Mouse (Mus musculus) hindbrain, embryonic 15.5 days (tissue): ENCODE results near the gene Ptges. TPM values are rescaled to one million over a fixed set of nuclear protein-coding genes. Genes with fewer than 3 reads are reported as not detected.

Source experiments
- ATAC-seq: fragments of 200-750 bp; cut with Nextera tagmentation; 2 replicates; pipeline ENCODE4 v1.8.0; 2017; ENCODE audit warnings: low read depth, moderate number of reproducible peaks, moderate TSS enrichment; ENCODE audit not compliant: low FRiP score
- H3K27ac ChIP-seq: fragments of 300-500 bp; sonication (generic); replicated peaks from 2 replicates; pipeline ENCODE4 v1.5.1; 2015; ENCODE audit warnings: mild to moderate bottlenecking, inconsistent platforms
- H3K27me3 ChIP-seq: fragments of 300-500 bp; sonication (generic); 2 replicates; pipeline ENCODE4 v1.6.1; 2015; ENCODE audit warnings: control low read depth, inconsistent platforms
- H3K36me3 ChIP-seq: fragments of 300-500 bp; sonication (generic); 2 replicates; pipeline ENCODE4 v1.6.1; 2015; ENCODE audit warnings: control low read depth, inconsistent platforms
- H3K4me1 ChIP-seq: fragments of 300-500 bp; sonication (generic); replicated peaks from 2 replicates; pipeline ENCODE4 v1.6.1; 2015; ENCODE audit warnings: control low read depth, inconsistent platforms
- H3K4me2 ChIP-seq: fragments of 300-500 bp; sonication (generic); 2 replicates; pipeline ENCODE4 v1.6.1; 2015; ENCODE audit warnings: moderate library complexity, mild to moderate bottlenecking, inconsistent platforms
- H3K4me3 ChIP-seq: fragments of 300-500 bp; sonication (generic); 2 replicates; pipeline ENCODE4 v1.5.1; 2015; ENCODE audit warnings: mild to moderate bottlenecking, inconsistent platforms
- H3K9ac ChIP-seq: fragments of 300-500 bp; sonication (generic); 2 replicates; pipeline ENCODE4 v1.6.1; 2015; ENCODE audit warnings: inconsistent platforms
- H3K9me3 ChIP-seq: fragments of 300-500 bp; sonication (generic); 2 replicates; pipeline ENCODE4 v1.6.1; 2016; ENCODE audit warnings: control low read depth, inconsistent platforms
- WGBS: fragments of 180-500 bp; shearing (Covaris S2); methylation state at CpG from one replicate; pipeline ENCODE4 v1.1.7; 2015; 5-methylcytosine and 5-hydroxymethylcytosine counted together
- polyA plus RNA-seq: library from polyadenylated mRNA; unstranded; fragments of >200 nt; fragmentation: Nextera tagmentation; extraction: Ambion mirVana; gene quantifications from 2 replicates; pipeline ENCODE4 v1.2.1, GENCODE M21; 2015

Ptges gene
- polyA plus RNA-seq, 1 experiment from 2014 or later, result 5.6 TPM

- Histone ChIP-seq H3K4me3 (no peak overlapping the region), H3K27ac (no peak overlapping the region), H3K4me1 (peaks cover 3% of the 10 kb centered on the region; the same call in 1 of the 2 replicates), H3K9ac (no peak overlapping the region), H3K9me3 (no peaks in the 10 kb centered on the region), H3K27me3 (no peaks in the 10 kb centered on the region), H3K4me2 (no peak overlapping the region), H3K36me3 (no peaks in the 10 kb centered on the region)
- no peak for ATAC-seq
- 60% methylated on average over 4 of the region's 4 CpGs for WGBS
Measured at GRCm38 (mm10) chr2:30912291-30912773, 17.3 kb downstream of the Ptges start.

- Histone ChIP-seq H3K27ac (no peak overlapping the region), H3K4me2 (no peak overlapping the region)
Measured at GRCm38 (mm10) chr2:30906641-30907040, 23.0 kb downstream of the Ptges start.

GRCm38 (mm10) chr2:30905906-30906305 is 23.8 kb downstream of the Ptges start:
- Histone ChIP-seq H3K27me3 (0 out of 2 replicates have a peak, but pooled peaks cover 4% of the 10 kb centered on the region), H3K4me2 (no peak overlapping the region), H3K9ac (no peak overlapping the region), H3K36me3 (no peaks in the 10 kb centered on the region), H3K9me3 (no peaks in the 10 kb centered on the region), H3K27ac (no peak overlapping the region), H3K4me1 (peaks cover 12% of the 10 kb centered on the region), H3K4me3 (no peak overlapping the region)
- no peak for ATAC-seq
- WGBS, result 71% methylated on average over 8 of the region's 8 CpGs

More at GRCm38 (mm10) chr2:30906641-30907040, 23.0 kb downstream of the Ptges start:
- Histone ChIP-seq H3K4me1 (peaks cover 12% of the 10 kb centered on the region), H3K4me3 (no peak overlapping the region), H3K36me3 (no peaks in the 10 kb centered on the region), H3K9me3 (no peaks in the 10 kb centered on the region), H3K9ac (no peak overlapping the region), H3K27me3 (0 out of 2 replicates have a peak, but pooled peaks cover 4% of the 10 kb centered on the region)
- 64% methylated on average over 4 of the region's 4 CpGs for WGBS
- ATAC-seq, result no peak

GRCm38 (mm10) chr2:30904991-30905390 is 24.7 kb downstream of the Ptges start:
- Histone ChIP-seq H3K4me1 (peaks cover 12% of the 10 kb centered on the region), H3K36me3 (no peaks in the 10 kb centered on the region), H3K9me3 (no peaks in the 10 kb centered on the region), H3K4me2 (no peak overlapping the region), H3K9ac (no peak overlapping the region), H3K4me3 (no peak overlapping the region), H3K27ac (no peak overlapping the region), H3K27me3 (0 out of 2 replicates have a peak, but pooled peaks cover 4% of the 10 kb centered on the region)
- ATAC-seq, result no peak
- 81% methylated on average over 7 of the region's 7 CpGs for WGBS

- ATAC-seq, result no peak
- 78% methylated on average over 6 of the region's 6 CpGs for WGBS
- H3K4me1 ChIP-seq, result peaks cover 12% of the 10 kb centered on the region
- no peak overlapping the region for H3K9ac ChIP-seq
- no peaks in the 10 kb centered on the region for H3K9me3 ChIP-seq
- H3K36me3 ChIP-seq, result no peaks in the 10 kb centered on the region
- no peak overlapping the region for H3K4me2 ChIP-seq
- H3K4me3 ChIP-seq, result no peak overlapping the region
- H3K27me3 ChIP-seq, result 0 out of 2 replicates have a peak, but pooled peaks cover 4% of the 10 kb centered on the region
- no peak overlapping the region for H3K27ac ChIP-seq
Measured at GRCm38 (mm10) chr2:30904231-30904630, 25.4 kb downstream of the Ptges start.

GRCm38 (mm10) chr2:30902726-30903722 is 26.6 kb downstream of the Ptges start:
- peak overlapping the region; percentile 39 for H3K9ac ChIP-seq
- no peaks in the 10 kb centered on the region for H3K36me3 ChIP-seq
- peaks cover 12% of the 10 kb centered on the region for H3K4me1 ChIP-seq
- H3K4me3 ChIP-seq, result peak overlapping the region; percentile 37
- ATAC-seq, result peak; percentile 51; the same call in 1 of the 2 replicates
- no peak overlapping the region for H3K27ac ChIP-seq
- WGBS, result 12% methylated on average over 35 of the region's 37 CpGs
- H3K27me3 ChIP-seq, result 0 out of 2 replicates have a peak, but pooled peaks cover 4% of the 10 kb centered on the region
- no peaks in the 10 kb centered on the region for H3K9me3 ChIP-seq
- peak overlapping the region; percentile 72 for H3K4me2 ChIP-seq

- WGBS, result 28% methylated on average over 8 of the region's 8 CpGs
- no peak overlapping the region for H3K27ac ChIP-seq
- H3K4me1 ChIP-seq, result peaks cover 12% of the 10 kb centered on the region
- peak overlapping the region; percentile 72 for H3K4me2 ChIP-seq
- H3K27me3 ChIP-seq, result 0 out of 2 replicates have a peak, but pooled peaks cover 4% of the 10 kb centered on the region
- H3K4me3 ChIP-seq, result peak overlapping the region; percentile 37
- H3K36me3 ChIP-seq, result no peaks in the 10 kb centered on the region
- H3K9ac ChIP-seq, result peak overlapping the region; percentile 39
- no peaks in the 10 kb centered on the region for H3K9me3 ChIP-seq
- no peak for ATAC-seq
Measured at GRCm38 (mm10) chr2:30902256-30902655, 27.4 kb downstream of the Ptges start.

GRCm38 (mm10) chr2:30901646-30902160 is 28.0 kb downstream of the Ptges start:
- Histone ChIP-seq H3K36me3 (no peaks in the 10 kb centered on the region), H3K4me3 (no peak overlapping the region), H3K9ac (no peak overlapping the region), H3K4me1 (peaks cover 12% of the 10 kb centered on the region), H3K27me3 (0 out of 2 replicates have a peak, but pooled peaks cover 4% of the 10 kb centered on the region), H3K27ac (no peak overlapping the region), H3K9me3 (no peaks in the 10 kb centered on the region), H3K4me2 (no peak overlapping the region; the same call in 1 of the 2 replicates)
- ATAC-seq, result no peak
- 67% methylated on average over 6 of the region's 6 CpGs for WGBS

GRCm38 (mm10) chr2:30899397-30900069 is 30.1 kb downstream of the Ptges start:
- Histone ChIP-seq H3K36me3 (no peaks in the 10 kb centered on the region), H3K4me1 (peaks cover 12% of the 10 kb centered on the region), H3K27me3 (0 out of 2 replicates have a peak, but pooled peaks cover 4% of the 10 kb centered on the region), H3K9me3 (no peaks in the 10 kb centered on the region), H3K9ac (no peak overlapping the region), H3K27ac (no peak overlapping the region), H3K4me3 (no peak overlapping the region), H3K4me2 (no peak overlapping the region)
- no peak for ATAC-seq
- 87% methylated on average over 14 of the region's 14 CpGs for WGBS

- no peak overlapping the region for H3K4me3 ChIP-seq
- no peaks in the 10 kb centered on the region for H3K4me1 ChIP-seq
- whole genome bisulfite sequencing, result 42% methylated on average over 6 of the region's 6 CpGs
- H3K27ac ChIP-seq, result no peak overlapping the region
- 0 out of 2 replicates have a peak, but pooled peaks cover 2% of the 10 kb centered on the region for H3K27me3 ChIP-seq
- no peaks in the 10 kb centered on the region for H3K36me3 ChIP-seq
- H3K9me3 ChIP-seq, result no peaks in the 10 kb centered on the region
- H3K4me2 ChIP-seq, result no peak overlapping the region
- ATAC-seq, result no peak
- no peak overlapping the region for H3K9ac ChIP-seq
Measured at GRCm38 (mm10) chr2:30897291-30897690, 32.4 kb downstream of the Ptges start.

GRCm38 (mm10) chr2:30893946-30894345 is 35.7 kb downstream of the Ptges start:
- WGBS, result 92% methylated on average over 7 of the region's 7 CpGs
- Histone ChIP-seq H3K4me3 (no peak overlapping the region), H3K36me3 (no peaks in the 10 kb centered on the region), H3K27me3 (no peaks in the 10 kb centered on the region), H3K9me3 (no peaks in the 10 kb centered on the region), H3K4me1 (no peaks in the 10 kb centered on the region), H3K27ac (no peak overlapping the region), H3K9ac (no peak overlapping the region), H3K4me2 (no peak overlapping the region)
- no peak for ATAC-seq
